11 mouse cellular contexts compared by ENCODE assay signal in genomic region chr2:129815076-129815475, GRCm38 (mm10). TPM values are rescaled to one million over a fixed set of nuclear protein-coding genes. Genes with fewer than 3 reads are reported as not detected.
DNase-seq lines count a peak whose midpoint lies in the region; TF ChIP-seq lines count a peak whose summit lies in the region.
"Had no signal": no experiment of that assay in that cellular context is flagged by ENCODE, and none has a peak within 500 bp of the region (broad histone marks: within the 10 kb centered on the region; RNA-seq: fewer than 3 reads in every experiment).

No protein-coding gene starts in this region.

- no peak for TF ChIP-seq CTCF in brain, embryonic 14.5 days (IDR thresholded peaks at IDR 0.05; ENCODE audit: borderline replicate concordance, extremely low read depth, insufficient read depth, insufficient read length)

- peak; percentile 58 for DNase-seq in cerebellum, adult 9-10 months
- no peak for DNase-seq in cerebellum, adult 11 months
- peak; percentile 86 for DNase-seq in brain, adult 2 months (ENCODE audit: low read depth, low spot score)
- DNase-seq in brain, embryonic 14.5 days (ENCODE audit: low read depth): peak; percentile 19
- DNase-seq in kidney, postnatal 4 days: no peak
- DNase-seq: adrenal gland, adult 2 months; adrenal gland, postnatal 10 days; adrenal gland, postnatal 25 days; cerebellum, adult 8-10 months; cerebellum, postnatal 36 days; embryo, embryonic 11 days had no signal

- TF ChIP-seq POLR2A in brain, embryonic 14.5 days (IDR thresholded peaks at IDR 0.05; ENCODE audit: borderline replicate concordance, extremely low read depth, insufficient read depth, insufficient read length, poor library complexity, severe bottlenecking): no peak

RNA-seq across cellular contexts. Expression of gene Stk35, which starts 14.8 kb away (rescaled TPM):
- polyA plus RNA-seq in brain, embryonic 14.5 days (2012; rRNA removed): 24.2 and 24.6 TPM in 2 replicates

Comparison
In these comparisons a context has a peak if more than half of its experiments do, and no peak if none do; other contexts are left out.
1. DNase-seq: peak in cerebellum, adult 9-10 months (single experiment), brain, adult 2 months (single experiment) and brain, embryonic 14.5 days (single experiment); none in cerebellum, adult 11 months (single experiment) and kidney, postnatal 4 days (0 of 2).